Mouse (Mus musculus) midbrain, embryonic 12.5 days (tissue): ENCODE data around the gene Gm3285. TPM values are rescaled to one million over a fixed set of nuclear protein-coding genes. Genes with fewer than 3 reads are reported as not detected.
A peak's percentile ranks its signal among the peaks of the same experiment; 100 is the strongest.

Source experiments
- ATAC-seq: fragments of 200-750 bp; cut with Nextera tagmentation; 2 replicates; pipeline ENCODE4 v1.8.0; 2017; ENCODE audit warnings: low read depth, moderate TSS enrichment, moderate library complexity; ENCODE audit not compliant: low FRiP score
- H3K27ac ChIP-seq: fragments of 300-500 bp; sonication (generic); replicated peaks from 2 replicates; pipeline ENCODE4 v1.5.1; 2016; ENCODE audit warnings: mild to moderate bottlenecking
- H3K27me3 ChIP-seq: fragments of 300-500 bp; sonication (generic); 2 replicates; pipeline ENCODE4 v1.6.1; 2016; ENCODE audit warnings: mild to moderate bottlenecking
- H3K36me3 ChIP-seq: fragments of 300-500 bp; sonication (generic); 2 replicates; pipeline ENCODE4 v1.6.1; 2016
- H3K4me1 ChIP-seq: fragments of 300-500 bp; sonication (generic); 2 replicates; pipeline ENCODE4 v1.6.1; 2016
- H3K4me2 ChIP-seq: fragments of 300-500 bp; sonication (generic); replicated peaks from 2 replicates; pipeline ENCODE4 v1.6.1; 2016; ENCODE audit warnings: mild to moderate bottlenecking, moderate library complexity
- H3K4me3 ChIP-seq: fragments of 300-500 bp; sonication (generic); 2 replicates; pipeline ENCODE4 v1.5.1; 2016; ENCODE audit warnings: mild to moderate bottlenecking
- H3K9ac ChIP-seq: fragments of 300-500 bp; sonication (generic); replicated peaks from 2 replicates; pipeline ENCODE4 v1.6.1; 2016; ENCODE audit warnings: mild to moderate bottlenecking, moderate library complexity
- H3K9me3 ChIP-seq: fragments of 300-500 bp; sonication (generic); 2 replicates; pipeline ENCODE4 v1.6.1; 2016; ENCODE audit warnings: mild to moderate bottlenecking
- WGBS: fragments of 180-500 bp; shearing (Covaris S2); methylation state at CpG from one replicate; pipeline ENCODE4 v1.1.7; 2016; 5-methylcytosine and 5-hydroxymethylcytosine counted together
- polyA plus RNA-seq: library from polyadenylated mRNA; unstranded; fragments of >200 nt; fragmentation: Nextera tagmentation; extraction: Ambion mirVana; gene quantifications from 2 replicates; pipeline ENCODE4 v1.2.1, GENCODE M21; 2016

Gm3285 gene
- polyA plus RNA-seq, 1 experiment from 2014 or later, result not detected

DNA sequence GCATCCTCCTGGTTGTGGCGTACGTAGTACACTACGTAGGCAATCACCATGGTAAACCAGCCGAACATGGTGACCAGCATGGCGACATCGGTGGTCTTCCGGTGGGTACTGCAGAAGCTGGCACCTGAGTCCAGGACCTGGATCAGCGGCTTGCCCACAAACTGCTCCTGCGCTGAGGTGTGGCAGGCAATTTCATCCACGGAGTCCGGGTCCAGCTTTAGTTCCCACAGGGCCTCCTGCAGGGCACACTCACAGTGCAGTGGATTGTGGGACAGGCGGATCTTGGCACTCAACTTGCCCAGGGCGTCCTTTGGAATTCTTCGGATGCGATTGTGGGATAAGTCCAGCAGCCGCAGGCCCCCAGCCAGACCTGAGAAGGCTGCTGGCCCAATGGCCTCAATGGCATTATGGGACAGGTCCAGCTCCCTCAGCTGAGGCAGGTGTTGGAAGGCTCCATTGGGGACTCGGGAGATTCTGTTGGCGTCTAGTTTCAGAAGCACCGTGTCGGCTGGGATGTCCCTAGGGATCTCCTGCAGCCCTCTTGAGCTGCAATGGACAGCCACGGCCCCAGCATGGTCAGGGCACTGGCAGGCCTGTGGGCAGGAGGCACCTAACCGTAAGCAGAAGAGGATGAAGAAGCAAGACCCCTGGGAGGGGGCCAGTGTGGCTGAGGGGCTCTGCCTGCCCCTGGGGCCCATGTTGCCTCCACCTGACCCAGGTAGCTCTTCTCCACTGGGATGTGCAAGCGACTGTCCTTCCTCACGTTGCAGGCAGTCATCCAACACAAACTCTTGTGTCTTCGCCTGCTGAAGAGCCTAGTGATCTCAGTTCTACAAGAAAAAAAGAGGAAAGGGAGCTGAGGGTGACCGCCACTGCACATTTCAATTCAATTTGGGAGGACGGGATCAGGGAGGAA, 39.4 kb downstream of the Gm3285 start:
- H3K4me3 ChIP-seq, result peak overlapping the region; percentile 62; the same call in 1 of the 2 replicates
- peak overlapping the region; percentile 90 for H3K4me2 ChIP-seq

DNA sequence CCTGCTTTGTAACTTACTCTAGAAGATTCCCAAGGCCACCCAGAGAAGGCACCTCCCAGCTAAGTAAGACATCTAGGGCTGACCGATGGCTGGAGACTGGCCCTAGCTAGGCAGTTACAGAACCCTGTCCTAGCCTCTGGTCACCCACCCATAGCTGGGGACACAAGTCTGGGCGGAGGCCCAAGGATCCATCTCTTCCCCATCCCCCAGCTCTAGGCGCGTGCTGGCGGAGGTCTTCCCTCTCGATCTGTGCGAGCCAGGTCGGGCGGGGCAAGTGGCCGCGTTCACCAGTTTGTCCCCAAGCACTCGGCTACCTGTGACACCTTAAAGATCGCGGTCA, 40.1 kb downstream of the Gm3285 start:
- no peaks in the 10 kb centered on the region for H3K9me3 ChIP-seq
- 1% methylated on average over 14 of the region's 14 CpGs for WGBS
- no peaks in the 10 kb centered on the region for H3K36me3 ChIP-seq
- peak overlapping the region; percentile 62 for H3K4me3 ChIP-seq
- H3K4me1 ChIP-seq, result peaks cover 16% of the 10 kb centered on the region; the same call in 1 of the 2 replicates
- H3K4me2 ChIP-seq, result peak overlapping the region; percentile 90
- no peak overlapping the region for H3K27ac ChIP-seq
- peak; percentile 45 for ATAC-seq
- peaks cover 23% of the 10 kb centered on the region for H3K27me3 ChIP-seq
- H3K9ac ChIP-seq, result peak overlapping the region; percentile 71

More for the DNA sequence above, 39.4 kb downstream of the Gm3285 start:
- H3K4me1 ChIP-seq, result peaks cover 19% of the 10 kb centered on the region; the same call in 1 of the 2 replicates
- no peaks in the 10 kb centered on the region for H3K36me3 ChIP-seq
- no peak overlapping the region for H3K27ac ChIP-seq
- no peaks in the 10 kb centered on the region for H3K9me3 ChIP-seq
- H3K9ac ChIP-seq, result no peak overlapping the region
- no peak for ATAC-seq
- H3K27me3 ChIP-seq, result peaks cover 23% of the 10 kb centered on the region
- WGBS, result 85% methylated on average over 27 of the region's 27 CpGs

DNA sequence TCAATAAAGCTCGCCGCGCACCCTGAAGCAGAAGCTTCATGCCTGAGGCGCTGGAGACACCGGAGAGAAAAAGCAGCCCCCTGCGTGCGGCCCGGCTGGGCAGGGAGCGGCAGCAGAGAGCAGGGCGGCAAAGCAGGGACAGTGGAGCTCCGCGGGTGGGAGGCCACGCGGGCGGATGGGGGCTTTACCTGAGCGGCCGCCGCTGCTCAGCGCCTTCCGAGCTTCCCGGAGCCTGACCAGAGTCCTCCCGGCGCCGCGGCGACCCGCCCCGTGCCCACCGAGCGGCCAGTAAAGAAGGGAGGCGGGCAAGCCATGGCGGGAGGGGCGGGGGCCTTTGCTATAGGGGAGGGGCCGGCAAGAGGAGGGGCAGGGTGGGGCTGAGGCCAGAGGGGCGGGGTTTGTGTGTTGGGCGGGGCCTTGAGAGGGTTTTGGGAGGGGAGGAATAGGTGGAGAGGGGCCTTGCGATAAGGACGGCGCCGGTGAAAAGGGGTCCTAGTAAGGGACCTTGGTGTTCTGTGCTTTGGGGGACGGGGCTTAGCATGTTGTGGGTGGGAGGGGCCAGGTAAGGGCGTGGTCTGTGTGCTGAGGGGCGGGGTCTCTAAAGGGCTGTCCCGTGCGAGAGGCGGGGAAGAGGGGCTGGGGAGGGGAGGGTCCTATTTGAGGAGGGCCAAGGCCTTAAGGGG, 40.6 kb downstream of the Gm3285 start, which contains the start of gene Lrrc3:
Gene Lrrc3 (minus strand): TSS at position 326 of the 683 bp plus-strand sequence.
- H3K9ac ChIP-seq, result peak within 1 kb of the TSS; percentile 71
- no peaks in the 10 kb centered on the region for H3K9me3 ChIP-seq
- peaks cover 16% of the 10 kb centered on the region; the same call in 1 of the 2 replicates for H3K4me1 ChIP-seq
- 1% methylated on average over 46 of the region's 46 CpGs for WGBS
- peak within 1 kb of the TSS; percentile 62 for H3K4me3 ChIP-seq
- peak; percentile 74 for ATAC-seq
- no peaks in the 10 kb centered on the region for H3K36me3 ChIP-seq
- H3K27ac ChIP-seq, result no peak within 1 kb of the TSS
- H3K27me3 ChIP-seq, result peaks cover 23% of the 10 kb centered on the region
- peak within 1 kb of the TSS; percentile 90 for H3K4me2 ChIP-seq

DNA sequence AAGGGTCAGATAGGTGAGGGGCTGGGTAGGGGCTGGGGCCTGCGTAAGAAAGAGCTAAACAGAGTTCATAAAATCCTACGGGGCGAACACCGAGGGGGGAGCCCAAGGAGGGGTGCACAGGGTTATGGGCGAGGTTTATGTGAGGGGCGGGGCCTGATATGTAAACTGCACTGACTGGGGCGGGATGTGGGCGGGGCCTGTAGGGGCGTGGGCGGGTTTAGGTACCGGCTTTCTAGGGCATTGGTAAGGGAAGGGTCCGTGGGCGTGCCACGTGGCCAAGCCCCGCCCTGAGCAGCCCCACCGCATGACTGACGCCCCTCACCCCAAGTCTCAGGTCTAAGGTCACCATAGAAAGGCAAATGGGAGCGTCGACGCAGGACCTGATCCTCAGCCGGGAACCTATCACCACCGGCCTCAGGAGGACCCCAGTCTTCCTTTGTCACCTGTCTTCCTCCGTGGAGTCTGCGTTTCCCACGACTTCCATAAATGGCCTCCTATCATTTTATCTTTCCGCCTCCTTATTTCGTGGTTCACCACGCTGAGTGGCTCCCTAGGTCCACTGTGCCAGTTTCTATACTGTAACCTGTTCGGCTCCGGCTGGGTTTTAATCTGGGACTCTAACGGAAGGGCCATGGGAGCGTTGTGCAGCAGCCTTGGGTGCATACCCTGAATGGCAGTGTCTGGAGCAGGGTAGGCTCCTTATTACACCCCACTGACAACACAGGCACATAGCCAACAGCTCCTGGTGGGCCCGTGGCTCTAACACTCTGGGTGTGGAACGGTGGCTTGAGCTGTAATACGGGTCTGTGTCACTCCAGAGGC, 41.3 kb downstream of the Gm3285 start:
- H3K36me3 ChIP-seq, result no peaks in the 10 kb centered on the region
- peak; percentile 83 for ATAC-seq
- WGBS, result 10% methylated on average over 30 of the region's 35 CpGs
- peak overlapping the region; percentile 90 for H3K4me2 ChIP-seq
- peak overlapping the region; percentile 71; the same call in 1 of the 2 replicates for H3K9ac ChIP-seq
- no peak overlapping the region for H3K27ac ChIP-seq
- peak overlapping the region; percentile 62 for H3K4me3 ChIP-seq
- peaks cover 16% of the 10 kb centered on the region; the same call in 1 of the 2 replicates for H3K4me1 ChIP-seq
- no peaks in the 10 kb centered on the region for H3K9me3 ChIP-seq
- H3K27me3 ChIP-seq, result peaks cover 23% of the 10 kb centered on the region

Other genes with a start within 250 kb of the Gm3285 start
- 83.6 and 84.2 TPM in 2 replicates for gene Ube2g2, start 239.7 kb upstream of the Gm3285 start, polyA plus RNA-seq
- 1.2 and 1.4 TPM in 2 replicates for gene Tspear, start 175.4 kb upstream of the Gm3285 start, polyA plus RNA-seq
- not detected in 2 replicates for gene Gm19402, start 171.2 kb upstream of the Gm3285 start, polyA plus RNA-seq
- not detected in 2 replicates for gene Gm9508, start 164.7 kb upstream of the Gm3285 start, polyA plus RNA-seq
- gene Gm10272, start 155.3 kb upstream of the Gm3285 start, polyA plus RNA-seq, result not detected in 2 replicates
- gene Gm10024, start 150.5 kb upstream of the Gm3285 start, polyA plus RNA-seq, result not detected in 2 replicates
- not detected in 2 replicates for gene Gm10142, start 146.2 kb upstream of the Gm3285 start, polyA plus RNA-seq
- not detected in 2 replicates for gene Krtap12-1, start 141.4 kb upstream of the Gm3285 start, polyA plus RNA-seq
- gene Gm10100, start 135.5 kb upstream of the Gm3285 start, polyA plus RNA-seq, result not detected in 2 replicates
- not detected in 2 replicates for gene Gm18596, start 119.3 kb upstream of the Gm3285 start, polyA plus RNA-seq
- not detected in 2 replicates for gene Gm9736, start 110.6 kb upstream of the Gm3285 start, polyA plus RNA-seq
- gene Gm3233, start 102.3 kb upstream of the Gm3285 start, polyA plus RNA-seq, result not detected in 2 replicates
- gene Gm3238, start 90.7 kb upstream of the Gm3285 start, polyA plus RNA-seq, result not detected in 2 replicates
- not detected in 2 replicates for gene Gm7138, start 85.0 kb upstream of the Gm3285 start, polyA plus RNA-seq
- not detected in 2 replicates for gene Gm3250, start 79.4 kb upstream of the Gm3285 start, polyA plus RNA-seq
- not detected in 2 replicates for gene Gm7137, start 73.8 kb upstream of the Gm3285 start, polyA plus RNA-seq
- gene Gm9639, start 66.9 kb upstream of the Gm3285 start, polyA plus RNA-seq, result not detected in 2 replicates
- not detected in 2 replicates for gene Gm19668, start 62.8 kb upstream of the Gm3285 start, polyA plus RNA-seq
- gene Gm9507, start 50.1 kb upstream of the Gm3285 start, polyA plus RNA-seq, result not detected in 2 replicates
- gene Gm2696, start 47.3 kb upstream of the Gm3285 start, polyA plus RNA-seq, result not detected in 2 replicates
- not detected in 2 replicates for gene Krtap10-4, start 34.9 kb upstream of the Gm3285 start, polyA plus RNA-seq
- not detected in 2 replicates for gene Krtap10-10, start 26.0 kb upstream of the Gm3285 start, polyA plus RNA-seq
- not detected in 2 replicates for gene Gm36176, start 15.2 kb upstream of the Gm3285 start, polyA plus RNA-seq
- not detected in 2 replicates for gene Gm10318, start 9.1 kb upstream of the Gm3285 start, polyA plus RNA-seq
- 5.3 and 5.6 TPM in 2 replicates for gene Lrrc3, start 40.6 kb downstream of the Gm3285 start, polyA plus RNA-seq
- 1.2 and 1.5 TPM in 2 replicates for gene Trpm2, start 108.6 kb downstream of the Gm3285 start, polyA plus RNA-seq
- gene 1810043G02Rik, start 116.5 kb downstream of the Gm3285 start, polyA plus RNA-seq, result 32.0 and 32.9 TPM in 2 replicates
- 104 and 116 TPM in 2 replicates for gene Pfkl, start 148.1 kb downstream of the Gm3285 start, polyA plus RNA-seq
- not detected in 2 replicates for gene Dnmt3l, start 180.0 kb downstream of the Gm3285 start, polyA plus RNA-seq
- gene Aire, start 181.6 kb downstream of the Gm3285 start, polyA plus RNA-seq, result 0.17 and 0.35 TPM in 2 replicates
- 1.2 and 1.4 TPM in 2 replicates for gene Icosl, start 207.3 kb downstream of the Gm3285 start, polyA plus RNA-seq